Mouse (Mus musculus): ENCODE results near the gene Fam98b.

The Fam98b gene

GRCm38 (mm10) chr2:117303391-117304350 is 54.1 kb downstream of the Fam98b start:
- DNase-seq (ENCODE audit: low spot score) = no peak

GRCm38 (mm10) chr2:117304941-117305340 is 55.4 kb downstream of the Fam98b start:
- DNase-seq (ENCODE audit: low spot score) = no peak

- DNase-seq (ENCODE audit: low spot score) = no peak
Observed at GRCm38 (mm10) chr2:117307959-117308358, 58.4 kb downstream of the Fam98b start.

GRCm38 (mm10) chr2:117309046-117309445 is 59.5 kb downstream of the Fam98b start:
- no peak for DNase-seq (ENCODE audit: low spot score)

GRCm38 (mm10) chr2:117311349-117311748 is 61.8 kb downstream of the Fam98b start:
- DNase-seq (ENCODE audit: low spot score) = no peak

GRCm38 (mm10) chr2:117312030-117312429 is 62.5 kb downstream of the Fam98b start:
- no peak for DNase-seq (ENCODE audit: low spot score)

GRCm38 (mm10) chr2:117312441-117312895 is 62.9 kb downstream of the Fam98b start:
- DNase-seq (ENCODE audit: low spot score) = peak; percentile 18

GRCm38 (mm10) chr2:117313586-117314235 is 64.2 kb downstream of the Fam98b start:
- DNase-seq (ENCODE audit: low spot score) = no peak

- no peak for DNase-seq (ENCODE audit: low spot score)
Observed at GRCm38 (mm10) chr2:117318991-117319390, 69.5 kb downstream of the Fam98b start.
